Mouse (Mus musculus): ENCODE measurements around the gene Sertad4. TPM values are rescaled to one million over a fixed set of nuclear protein-coding genes. Genes with fewer than 3 reads are reported as not detected.

Gene Sertad4
- polyA plus RNA-seq, 1 experiment = 2.1 TPM

- Histone ChIP-seq H3K4me3 (ENCODE audit: insufficient read depth, low read depth, low read length) (no peak overlapping the region), H3K27ac (replicated peaks; ENCODE audit: low read depth, low read length) (no peak overlapping the region), H3K4me1 (ENCODE audit: control insufficient read depth, insufficient read depth, insufficient read length, low read length) (no peaks in the 10 kb centered on the region)
Measured at GRCm38 (mm10) chr1:192800338-192800737, 55.2 kb downstream of the Sertad4 start.

- Histone ChIP-seq H3K27ac (replicated peaks; ENCODE audit: low read depth, low read length) (no peak overlapping the region), H3K4me3 (ENCODE audit: insufficient read depth, low read depth, low read length) (no peak overlapping the region), H3K4me1 (ENCODE audit: control insufficient read depth, insufficient read depth, insufficient read length, low read length) (no peaks in the 10 kb centered on the region)
Measured at GRCm38 (mm10) chr1:192799165-192799991, 56.2 kb downstream of the Sertad4 start.

GRCm38 (mm10) chr1:192798212-192799164 is 57.1 kb downstream of the Sertad4 start:
- Histone ChIP-seq H3K4me3 (ENCODE audit: insufficient read depth, low read depth, low read length) (no peak overlapping the region), H3K27ac (replicated peaks; ENCODE audit: low read depth, low read length) (no peak overlapping the region), H3K4me1 (ENCODE audit: control insufficient read depth, insufficient read depth, insufficient read length, low read length) (no peaks in the 10 kb centered on the region)

GRCm38 (mm10) chr1:192797011-192797274 is 58.6 kb downstream of the Sertad4 start:
- Histone ChIP-seq H3K4me3 (ENCODE audit: insufficient read depth, low read depth, low read length) (no peak overlapping the region), H3K27ac (replicated peaks; ENCODE audit: low read depth, low read length) (no peak overlapping the region), H3K4me1 (ENCODE audit: control insufficient read depth, insufficient read depth, insufficient read length, low read length) (no peaks in the 10 kb centered on the region)

GRCm38 (mm10) chr1:192796201-192797010 is 59.1 kb downstream of the Sertad4 start:
- no peak overlapping the region for H3K27ac ChIP-seq (replicated peaks; ENCODE audit: low read depth, low read length)
- H3K4me3 ChIP-seq (ENCODE audit: insufficient read depth, low read depth, low read length) = no peak overlapping the region
- no peaks in the 10 kb centered on the region for H3K4me1 ChIP-seq (ENCODE audit: control insufficient read depth, insufficient read depth, insufficient read length, low read length)

- Histone ChIP-seq H3K4me1 (ENCODE audit: control insufficient read depth, insufficient read depth, insufficient read length, low read length) (no peaks in the 10 kb centered on the region), H3K4me3 (ENCODE audit: insufficient read depth, low read depth, low read length) (no peak overlapping the region), H3K27ac (replicated peaks; ENCODE audit: low read depth, low read length) (no peak overlapping the region)
Measured at GRCm38 (mm10) chr1:192794957-192795745, 60.4 kb downstream of the Sertad4 start.

Other genes starting within 250 kb of the Sertad4 start
- 0.46 and 0.59 TPM in 2 replicates for gene Hhat, start 84.5 kb downstream of the Sertad4 start, polyA plus RNA-seq (2012; ENCODE audit: insufficient read depth, insufficient read length, missing spikeins)
- gene Syt14, start 180.0 kb upstream of the Sertad4 start, polyA plus RNA-seq (2012; ENCODE audit: insufficient read depth, insufficient read length, missing spikeins) = 0.87 and 1.0 TPM in 2 replicates